Mouse (Mus musculus) brain, embryonic 18.5 days (tissue): Measurements from ENCODE around the gene Zfp553.

Source experiments
- DNase-seq: peaks from one replicate; pipeline ENCODE4 v3.0.0-alpha.2; 2012; ENCODE audit warnings: low read depth, low spot score

Gene Zfp553

DNA sequence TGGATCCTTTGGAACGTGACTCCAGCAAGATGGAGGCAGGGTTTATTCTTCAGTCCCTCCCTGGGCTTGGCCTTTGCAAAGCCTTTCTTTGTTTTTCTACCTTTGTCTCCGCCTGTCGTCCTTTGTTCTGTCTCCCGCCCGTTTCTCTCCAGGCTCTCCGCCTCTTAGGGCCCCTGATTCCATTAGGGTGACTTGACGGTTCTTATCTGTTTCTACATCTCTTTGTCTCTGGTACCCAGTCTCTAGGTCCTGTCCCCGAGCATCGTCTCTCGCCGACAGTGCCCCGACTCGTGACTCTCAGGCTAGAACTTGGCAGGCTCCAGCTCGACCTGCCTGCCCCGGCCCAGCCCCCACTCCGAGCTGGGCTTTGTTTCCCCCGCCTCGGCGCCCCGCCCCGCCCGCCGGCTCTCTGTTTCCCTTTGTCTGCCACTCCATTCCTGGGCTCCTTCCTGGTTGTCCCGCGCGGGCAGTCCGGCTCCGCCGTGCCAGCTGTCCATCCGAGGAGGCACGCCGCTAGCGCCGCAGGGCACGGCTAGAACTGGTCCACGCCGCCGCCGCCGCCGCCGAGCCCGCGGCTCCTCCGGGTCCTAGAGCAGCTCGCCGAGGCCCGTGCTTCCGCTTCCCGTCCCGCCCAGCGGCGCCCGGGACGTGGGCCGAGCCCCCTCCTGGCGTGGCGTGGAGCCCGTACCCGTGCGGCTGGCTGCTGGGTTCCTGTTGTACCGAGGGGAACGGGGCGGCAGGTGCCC lies at the start of gene Zfp553, which contains the start of gene Sept1:
TSS of gene Zfp553 (plus strand) at position 440 of the 746 bp plus-strand sequence.
TSS of gene Sept1 (minus strand) at position 509 of the 746 bp plus-strand sequence.
- no peak for DNase-seq

DNA sequence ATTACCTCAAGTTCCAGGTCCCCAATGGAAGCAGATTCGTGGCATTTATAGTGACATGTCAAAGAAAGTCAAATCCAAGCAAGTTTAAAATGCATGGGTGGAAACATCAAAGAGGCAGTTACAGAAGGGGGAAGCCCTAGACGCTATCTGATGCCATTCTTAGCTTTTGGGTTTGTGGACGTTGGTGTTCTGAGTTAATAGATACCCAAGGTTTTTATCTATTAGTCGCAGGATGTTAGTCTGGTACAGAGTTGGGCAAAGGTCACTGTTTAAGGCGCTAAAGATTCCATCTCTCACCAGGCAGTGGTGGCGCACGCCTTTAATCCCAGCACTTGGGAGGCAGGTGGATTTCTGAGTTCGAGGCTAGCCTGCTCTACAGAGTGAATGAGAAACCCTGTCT lies 49.5 kb upstream of the Zfp553 start:
- no peak for DNase-seq

DNA sequence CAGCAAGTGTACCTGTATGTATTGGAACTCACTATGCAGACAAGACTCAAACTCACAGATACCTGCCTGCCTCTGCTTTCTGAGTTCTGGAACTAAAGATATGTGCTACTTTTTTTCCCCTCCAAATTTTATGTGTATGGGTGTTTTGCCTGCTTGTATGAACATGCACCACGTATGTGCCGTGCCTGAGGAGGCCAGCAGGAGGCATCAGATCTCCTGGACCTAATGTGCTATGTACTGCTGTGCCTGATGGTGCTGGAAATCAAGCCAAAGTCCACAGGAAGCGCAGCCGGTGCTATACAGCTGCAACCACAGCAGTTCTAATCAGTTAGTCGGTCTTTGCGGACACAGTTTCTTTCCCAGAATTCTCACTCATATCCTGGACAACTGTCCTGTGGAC lies 49.0 kb upstream of the Zfp553 start:
- no peak for DNase-seq

DNA sequence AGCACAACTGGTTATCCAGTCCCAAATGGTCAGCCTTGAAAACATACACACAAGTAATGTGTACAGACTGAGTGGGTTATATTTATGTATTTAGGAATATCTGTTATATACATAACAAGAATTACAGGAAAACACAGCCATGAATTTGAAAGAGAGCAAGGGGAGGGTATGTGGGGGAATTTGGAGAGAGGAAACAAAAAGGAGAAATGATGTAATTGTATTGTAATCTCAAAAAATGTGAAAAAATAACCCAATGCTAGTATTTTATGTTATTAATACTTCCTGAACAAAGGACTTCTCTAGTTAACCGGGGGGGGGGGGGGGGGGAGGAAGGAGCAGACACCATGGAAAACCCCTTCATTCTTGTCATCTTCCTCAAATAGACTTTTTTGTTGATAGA lies 48.1 kb upstream of the Zfp553 start:
- DNase-seq = no peak

DNA sequence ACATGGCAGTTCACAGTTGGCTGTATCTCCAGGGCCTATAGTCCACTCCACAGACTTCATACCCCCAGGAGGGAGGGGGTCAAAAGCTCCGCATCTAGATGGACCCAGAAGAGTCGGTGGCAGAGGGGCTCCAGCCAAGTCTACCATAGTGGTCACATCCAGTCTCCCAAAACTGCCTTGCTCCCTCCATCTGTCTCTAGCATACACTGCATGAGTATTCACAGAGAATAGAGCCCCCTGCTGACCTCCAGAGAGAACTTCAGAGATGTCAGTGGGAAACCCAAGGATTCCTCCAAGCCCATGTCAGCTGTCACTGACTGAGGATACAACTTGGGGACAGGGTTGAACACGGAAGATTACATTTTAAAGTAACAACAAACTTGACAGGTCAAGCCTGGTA lies 47.3 kb upstream of the Zfp553 start:
- no peak for DNase-seq

DNA sequence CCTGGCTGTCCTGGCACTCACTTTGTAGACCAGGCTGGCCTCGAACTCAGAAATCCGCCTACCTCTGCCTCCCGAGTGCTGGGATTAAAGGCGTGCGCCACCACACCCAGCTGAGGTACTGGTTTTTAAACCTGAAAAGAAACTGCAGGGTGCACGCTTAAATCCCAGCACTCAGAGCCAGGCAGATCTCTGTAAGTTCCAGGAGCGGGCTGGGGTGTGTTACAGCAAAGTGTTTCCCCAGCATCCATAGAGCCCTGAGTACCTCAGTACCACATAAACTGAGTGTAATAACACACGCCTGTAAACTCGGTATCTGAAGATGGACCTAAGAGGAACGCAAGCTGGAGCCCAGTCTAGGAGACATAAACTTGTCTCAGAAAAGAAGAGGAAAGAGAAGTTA lies 45.5 kb upstream of the Zfp553 start:
- DNase-seq = no peak

DNA sequence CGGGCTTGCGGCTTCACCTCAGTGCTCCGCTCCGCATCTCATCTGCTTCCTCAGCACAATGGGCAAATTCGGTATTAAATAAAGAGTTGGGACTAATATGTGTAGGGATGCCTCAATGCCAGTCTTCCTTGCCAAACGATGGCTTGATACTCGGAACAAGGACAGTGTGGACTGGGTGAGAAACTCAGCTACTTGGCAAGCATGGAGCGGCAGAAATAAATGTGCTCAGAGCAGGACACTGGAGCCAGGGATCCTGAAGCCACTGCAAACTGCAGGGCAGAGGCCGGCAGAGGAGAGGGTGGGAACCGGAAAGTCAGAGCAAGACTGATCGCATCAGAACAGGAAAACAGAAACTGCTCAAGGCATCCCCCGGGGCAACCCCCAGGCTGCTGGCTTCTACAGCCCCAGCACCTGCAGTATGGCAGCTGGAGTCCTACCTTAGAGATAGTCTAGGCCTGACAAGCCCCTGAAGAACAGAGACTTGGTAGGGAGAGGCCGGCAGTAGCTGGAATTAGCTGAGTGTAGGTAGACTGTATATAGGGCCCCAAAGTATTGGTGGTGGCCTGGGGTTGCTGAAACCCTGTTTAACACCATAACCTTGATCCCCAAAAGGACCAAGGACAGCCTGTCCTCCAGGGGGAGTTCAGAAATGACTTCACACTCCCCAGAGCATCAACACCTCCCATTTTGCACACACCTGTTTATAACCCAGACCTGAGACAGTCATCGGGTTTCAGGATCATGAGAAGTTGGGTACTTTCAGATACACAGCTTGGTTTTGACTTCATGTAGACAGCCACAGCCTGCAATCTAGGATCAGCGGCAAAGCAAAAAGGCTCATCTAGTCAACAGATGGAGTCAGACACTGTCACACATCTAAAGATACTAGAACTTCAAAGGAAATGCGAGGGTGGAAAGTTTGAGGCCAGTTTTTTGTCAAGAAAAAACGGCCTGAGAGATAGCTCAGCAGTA lies 44.3 kb upstream of the Zfp553 start:
- no peak for DNase-seq

DNA sequence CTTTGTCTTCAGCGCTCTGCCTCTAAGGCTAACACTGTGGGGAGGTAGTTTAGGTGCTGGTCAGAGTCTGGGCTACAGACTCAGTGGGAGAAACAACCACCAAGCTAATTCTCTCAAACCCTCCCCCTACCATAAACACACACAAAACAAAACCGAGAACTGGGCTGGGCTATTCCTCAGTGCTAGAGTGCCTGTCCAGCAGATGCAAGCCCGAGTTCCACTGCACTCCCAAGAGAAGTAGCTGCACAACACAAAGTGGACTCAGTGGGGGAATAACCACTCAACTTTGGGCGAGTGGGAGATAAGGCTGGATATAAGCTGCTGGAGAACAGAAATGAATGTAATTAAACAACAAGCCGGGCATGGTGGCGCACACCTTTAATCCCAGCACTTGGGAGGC lies 42.2 kb upstream of the Zfp553 start:
- no peak for DNase-seq

DNA sequence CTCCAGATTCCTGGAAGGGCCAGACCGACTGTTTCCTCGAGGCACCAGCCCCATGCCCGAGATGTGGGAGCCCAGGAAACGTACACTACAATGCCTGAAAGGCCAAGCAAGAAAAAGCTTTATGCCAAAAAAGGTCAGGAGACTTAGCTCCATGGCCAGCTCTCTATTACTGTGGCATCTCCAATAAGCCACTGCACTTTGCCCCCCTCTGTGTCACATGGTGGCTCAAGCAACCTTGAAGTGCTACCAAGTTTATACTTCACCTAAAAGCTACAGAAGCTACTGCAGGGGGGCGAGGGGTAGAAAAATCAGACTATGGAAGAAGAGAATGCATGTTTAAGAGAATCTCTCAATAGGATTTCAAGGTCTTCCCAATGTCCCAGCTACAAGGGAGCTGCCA lies 39.9 kb upstream of the Zfp553 start:
- no peak for DNase-seq

DNA sequence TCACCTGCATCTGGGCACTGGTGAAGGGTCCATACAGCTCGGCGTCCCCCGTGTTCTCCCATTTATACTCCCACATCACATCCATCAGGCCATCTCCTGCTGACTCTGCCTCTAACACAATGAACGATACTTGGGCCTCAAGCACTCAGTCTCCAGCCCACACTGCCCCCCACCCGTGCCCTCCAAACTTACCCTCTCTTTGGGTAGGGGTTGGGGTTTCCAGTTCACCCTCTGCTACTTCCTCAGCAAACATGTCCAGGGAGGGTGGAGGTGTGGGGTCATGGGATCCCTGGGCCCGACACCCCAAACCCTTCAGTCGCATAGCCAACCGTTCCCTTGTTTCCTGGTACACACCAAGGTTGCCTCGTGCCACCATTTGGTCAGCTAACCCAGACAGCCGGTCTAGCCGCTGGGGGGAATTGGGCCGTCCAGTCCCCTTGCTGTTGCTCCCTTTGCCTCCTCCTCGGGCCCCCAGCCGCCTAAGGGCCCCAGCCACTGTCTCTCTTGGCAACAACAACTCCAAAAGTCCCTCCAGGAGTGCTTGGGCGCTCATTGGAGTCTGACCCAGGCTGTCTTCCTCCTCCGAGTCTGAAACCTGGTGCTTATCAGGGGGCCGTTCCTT lies 38.7 kb upstream of the Zfp553 start:
- no peak for DNase-seq

DNA sequence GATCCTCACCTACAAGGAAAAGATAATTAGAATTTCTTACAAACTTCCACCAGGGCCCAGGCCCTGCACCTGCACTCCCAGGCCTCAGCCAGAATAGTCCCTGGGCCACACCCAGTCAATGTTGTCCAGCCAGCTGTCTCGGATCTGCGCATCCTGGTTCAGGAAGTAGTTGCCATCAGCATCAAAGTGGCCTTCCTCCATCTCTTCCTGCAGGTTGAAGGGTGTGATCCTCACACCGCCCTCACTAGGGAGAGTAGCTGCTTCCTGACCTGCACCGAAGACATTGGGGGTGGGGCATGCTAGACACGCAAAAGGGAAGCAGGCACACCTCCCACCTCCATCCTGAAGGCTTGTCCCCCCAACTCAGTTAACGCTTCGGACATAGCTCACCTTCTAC lies 38.2 kb upstream of the Zfp553 start:
- no peak for DNase-seq

DNA sequence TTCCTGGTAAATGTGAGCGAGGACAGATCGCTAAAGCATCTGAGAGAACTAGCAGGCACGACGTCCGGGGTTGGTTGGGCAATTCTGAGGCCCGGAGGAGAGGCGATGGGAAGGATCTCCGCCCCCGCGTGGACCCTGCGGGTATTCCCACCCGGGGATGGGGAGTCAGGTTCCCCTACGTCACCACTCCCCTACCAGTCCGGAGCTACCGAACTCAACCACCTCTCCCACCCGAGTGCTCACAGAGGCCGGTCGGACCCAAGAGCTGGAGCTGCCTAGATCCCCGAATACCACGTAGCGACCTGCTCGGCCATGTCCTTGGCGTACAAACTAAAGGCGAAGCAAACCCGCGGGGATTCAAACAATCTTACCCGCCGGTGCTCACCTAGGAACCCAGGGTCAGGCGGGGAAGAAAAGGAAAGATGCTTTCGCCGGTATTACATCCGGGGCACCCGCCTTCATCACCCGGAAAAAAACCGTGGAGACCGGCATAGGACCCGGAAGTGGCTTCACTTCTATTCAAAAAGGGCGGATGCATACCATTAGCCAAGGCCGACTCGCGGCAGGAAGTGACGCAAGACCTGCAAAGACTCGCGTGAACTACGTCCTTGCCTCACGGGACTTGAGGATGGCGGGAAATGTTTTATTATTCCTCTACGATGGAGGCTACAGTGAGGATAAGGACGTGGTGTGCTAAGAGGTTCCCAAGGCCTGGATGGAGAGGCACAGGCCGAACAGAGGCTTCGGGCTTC lies 37.1 kb upstream of the Zfp553 start, which contains the start of gene Cd2bp2:
TSS of gene Cd2bp2 (minus strand) at position 507 of the 752 bp plus-strand sequence.
- peak; percentile 97 for DNase-seq

DNA sequence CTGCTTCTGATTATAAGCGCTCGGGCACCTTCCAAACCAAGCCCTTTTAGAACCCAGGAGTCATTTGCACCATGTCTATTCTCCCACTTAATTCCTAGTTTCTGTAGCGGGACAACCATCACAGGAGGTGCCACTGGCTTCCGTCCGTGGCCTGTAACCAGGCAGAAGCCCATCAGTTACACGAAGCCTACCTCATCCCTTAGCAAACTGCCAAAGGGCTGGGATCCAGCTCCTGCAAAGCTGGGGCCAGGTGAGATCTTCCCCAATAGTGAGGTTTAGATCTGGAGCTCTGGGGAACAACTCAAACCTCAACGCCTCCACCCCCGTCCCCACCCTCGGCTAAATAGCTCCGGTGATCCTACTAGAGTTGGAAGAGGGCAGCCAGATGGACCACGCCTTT lies 36.4 kb upstream of the Zfp553 start:
- DNase-seq = no peak

DNA sequence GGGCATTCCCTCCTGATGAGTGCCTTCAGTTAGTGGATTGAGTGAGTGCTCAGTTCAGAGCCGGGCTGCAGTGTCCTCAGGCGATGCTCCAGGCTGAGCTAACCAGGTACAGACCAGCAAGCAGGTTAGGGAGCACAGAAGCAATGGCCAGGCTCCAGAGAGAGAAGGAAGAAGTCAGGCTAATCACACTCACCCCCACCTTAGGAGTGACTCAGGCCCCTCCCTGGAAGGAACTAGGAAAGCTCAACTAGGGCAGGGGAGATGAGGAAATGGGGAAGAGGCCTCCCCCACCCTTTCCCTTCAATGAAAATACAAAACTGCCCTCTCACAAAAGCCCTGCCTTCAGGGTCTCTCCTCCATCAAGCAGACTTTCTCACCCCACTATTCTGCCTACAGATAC lies 26.3 kb upstream of the Zfp553 start:
- DNase-seq = no peak

DNA sequence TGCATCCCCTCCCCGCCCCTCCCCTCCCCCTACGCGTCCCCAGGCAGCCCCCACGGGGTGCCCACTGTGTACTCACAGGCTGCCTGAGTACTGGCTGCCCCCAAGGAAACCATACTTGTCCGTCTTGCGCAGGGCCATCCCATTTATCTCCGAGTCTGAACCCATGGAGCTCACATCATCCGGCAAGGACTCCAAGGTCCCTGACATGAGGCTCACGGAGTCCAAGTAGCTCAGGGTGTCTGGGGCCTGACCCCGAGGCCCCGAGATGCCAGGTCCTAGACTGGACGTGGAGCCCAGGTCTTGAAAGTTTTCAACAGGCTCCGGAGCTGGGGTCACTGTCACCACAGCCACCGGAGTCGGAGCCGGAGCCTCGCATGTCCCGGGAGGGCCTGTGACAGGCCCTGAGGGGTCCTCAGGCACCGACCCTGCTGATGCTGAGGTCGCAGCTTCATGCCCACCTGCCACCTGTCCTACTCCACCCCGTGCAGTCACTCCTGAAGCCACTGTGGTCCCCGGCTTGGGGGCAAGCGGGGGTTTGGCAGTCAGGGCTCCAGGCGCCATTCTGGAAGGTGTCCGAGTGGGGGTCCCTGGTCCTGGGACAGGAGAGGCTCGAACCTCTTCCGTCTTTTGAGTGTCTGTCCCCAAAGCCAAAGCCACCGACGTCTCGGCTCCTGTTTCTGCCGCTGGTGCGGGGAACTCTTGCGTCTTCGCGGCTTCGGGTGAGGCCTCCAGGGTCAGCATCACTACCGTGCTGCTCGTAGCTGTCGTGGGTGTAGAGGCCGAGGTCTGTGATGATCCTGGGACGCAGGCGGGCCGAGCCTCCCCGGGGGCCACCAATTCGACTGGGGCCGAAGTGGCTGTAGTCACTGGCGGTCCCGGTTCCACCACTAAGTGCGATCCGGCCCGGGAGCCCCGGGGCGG lies 25.2 kb upstream of the Zfp553 start:
- no peak for DNase-seq

DNA sequence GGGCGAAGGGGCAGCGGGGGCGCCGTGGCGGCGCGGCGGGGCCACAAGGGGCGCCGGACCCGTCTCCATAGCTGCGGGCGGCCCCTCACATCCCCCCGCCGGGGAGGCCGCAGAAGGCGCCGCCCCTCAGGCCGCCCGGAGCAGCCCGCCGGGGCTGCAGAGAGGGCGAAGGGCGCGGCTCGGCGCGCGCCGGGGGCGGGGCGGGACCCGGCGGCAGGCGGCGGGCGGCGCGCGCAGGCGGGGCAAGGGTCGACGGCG lies 24.6 kb upstream of the Zfp553 start, which contains the start of gene Tbc1d10b:
TSS of gene Tbc1d10b (minus strand) at position 174 of the 258 bp plus-strand sequence.
- DNase-seq = no peak

DNA sequence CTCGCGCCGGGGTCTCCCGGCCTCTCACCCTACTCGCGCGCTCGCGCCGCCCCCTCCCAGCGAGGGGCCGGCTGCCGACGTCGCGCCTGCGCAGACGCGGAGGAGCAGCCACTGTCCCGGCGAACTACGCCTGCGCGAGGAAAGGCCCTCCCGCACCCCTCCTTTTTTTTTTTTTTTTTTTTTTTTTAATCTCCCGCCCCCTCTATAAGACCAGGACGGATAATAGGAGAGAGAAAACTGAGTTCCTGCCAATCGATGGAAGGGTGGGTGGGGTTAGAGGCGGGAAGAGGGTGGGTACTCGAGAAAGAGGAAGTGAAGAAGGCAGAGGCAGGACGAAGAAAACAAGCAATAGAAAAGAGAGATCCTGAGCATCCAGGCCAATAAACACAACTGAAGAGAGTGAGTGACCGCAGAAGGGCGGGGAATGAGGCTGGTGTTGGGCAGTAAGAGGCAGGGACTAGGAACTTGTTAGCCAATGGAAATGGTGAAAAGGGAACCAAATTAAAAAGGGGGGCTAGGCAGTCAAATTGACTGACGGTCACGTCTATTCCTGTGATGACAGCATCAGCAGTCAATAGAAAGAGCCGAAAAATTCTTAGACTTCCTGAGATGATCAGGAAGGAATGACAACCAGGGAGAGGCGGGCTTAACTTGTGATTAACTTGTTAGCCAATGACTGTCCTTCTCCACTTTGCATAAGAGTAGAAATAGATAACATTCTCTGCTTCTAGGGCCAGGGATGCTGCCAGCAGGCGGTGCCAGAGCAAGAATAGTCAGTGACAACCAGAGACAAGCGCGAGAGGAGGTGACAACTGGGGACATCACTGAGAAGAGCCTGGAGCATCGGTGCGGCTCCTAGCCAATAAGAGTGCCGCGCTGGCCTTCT lies 24.1 kb upstream of the Zfp553 start, which contains the start of gene Mylpf:
TSS of gene Mylpf (plus strand) at position 338 of the 886 bp plus-strand sequence.
- peak; percentile 99 for DNase-seq

DNA sequence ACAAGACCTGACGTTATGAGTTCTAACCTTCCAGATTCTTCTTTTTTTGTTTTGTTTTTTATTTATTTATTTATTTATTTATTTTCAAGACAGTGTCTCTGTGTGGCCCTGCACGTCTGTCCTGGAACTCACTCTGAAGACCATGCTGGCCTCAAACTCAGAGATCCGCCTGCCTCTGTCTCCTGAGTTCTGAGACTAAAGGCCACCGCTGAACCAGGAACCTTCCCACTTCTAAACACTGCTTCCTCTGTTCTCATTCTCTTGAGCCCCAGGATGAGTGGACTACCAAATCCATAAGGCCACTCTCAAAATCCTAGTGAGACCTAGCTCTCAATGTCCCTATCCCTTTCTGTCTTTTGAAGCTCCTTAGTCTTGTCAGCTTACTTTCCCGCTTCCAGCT lies 23.0 kb upstream of the Zfp553 start:
- DNase-seq = no peak

DNA sequence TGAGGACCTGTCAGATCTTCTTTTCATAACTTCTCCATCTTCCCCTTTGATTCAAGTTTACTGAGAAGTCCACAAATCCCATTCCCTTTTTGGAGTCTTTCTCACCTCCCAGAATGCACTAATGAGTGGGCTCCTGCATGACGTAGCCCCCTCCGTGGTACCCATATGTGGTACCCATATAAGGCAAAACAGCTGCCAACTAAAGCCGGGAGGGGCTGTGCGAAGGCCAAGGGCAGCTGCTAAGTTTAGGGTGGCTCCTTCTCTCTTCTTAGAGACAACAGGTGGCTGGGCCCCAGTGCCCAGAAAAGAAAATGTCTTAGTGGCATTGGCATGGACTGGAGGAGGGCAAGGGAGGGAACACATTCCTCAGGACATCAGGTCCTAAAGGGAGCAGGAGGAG lies 22.6 kb upstream of the Zfp553 start:
- DNase-seq = no peak
